Mouse (Mus musculus) telencephalon, adult 2 months (tissue): ENCODE measurements around the gene Resf1.
"Not testable (repeated sequence)": the region's sequence is repeated elsewhere in the genome, so short reads cannot be mapped to it uniquely, and the experiment has no call there.

Source experiments
- DNase-seq: peaks from one replicate; pipeline ENCODE4 v3.0.0-alpha.2; 2011; ENCODE audit warnings: low read depth, low spot score

Gene Resf1

GRCm38 (mm10) chr6:149343802-149344201 lies 34.6 kb downstream of the Resf1 start:
- DNase-seq: no peak

- DNase-seq: no peak
These were observed 35.2 kb downstream of the Resf1 start for GRCm38 (mm10) chr6:149344372-149344771.

- not testable (repeated sequence) for DNase-seq
These were observed 39.0 kb downstream of the Resf1 start for GRCm38 (mm10) chr6:149348211-149348610.

- no peak for DNase-seq
These were observed 45.7 kb downstream of the Resf1 start for GRCm38 (mm10) chr6:149354826-149355495.

- DNase-seq: not testable (repeated sequence)
These were observed 46.6 kb downstream of the Resf1 start for GRCm38 (mm10) chr6:149355799-149356198.

GRCm38 (mm10) chr6:149357155-149357554 lies 47.9 kb downstream of the Resf1 start:
- no peak for DNase-seq

- DNase-seq: not testable (repeated sequence)
These were observed 53.3 kb downstream of the Resf1 start for GRCm38 (mm10) chr6:149362533-149362932.

GRCm38 (mm10) chr6:149365975-149366374 lies 56.8 kb downstream of the Resf1 start:
- not testable (repeated sequence) for DNase-seq

- no peak for DNase-seq
These were observed 57.2 kb downstream of the Resf1 start for GRCm38 (mm10) chr6:149366403-149366802.

- peak; percentile 31 for DNase-seq
These were observed 65.8 kb downstream of the Resf1 start for GRCm38 (mm10) chr6:149374986-149375457.

GRCm38 (mm10) chr6:149383531-149383930 lies 74.3 kb downstream of the Resf1 start:
- DNase-seq: no peak
